Mouse (Mus musculus): ENCODE results near the gene Nfatc2ip. TPM values are rescaled to one million over a fixed set of nuclear protein-coding genes. Genes with fewer than 3 reads are reported as not detected.
"Not testable (repeated sequence)": the region's sequence is repeated elsewhere in the genome, so short reads cannot be mapped to it uniquely, and the experiment has no call there.

Gene Nfatc2ip
- polyA plus RNA-seq, 1 experiment from 2014 or later = 1.5 TPM

GRCm38 (mm10) chr7:126397822-126398221, 1.3 kb upstream of the Nfatc2ip start:
- no peak for TF ChIP-seq EP300 (IDR thresholded peaks at IDR 0.05; ENCODE audit: low read depth)
- Histone ChIP-seq H3K4me3 (ENCODE audit: low read depth, low read length) (no peak overlapping the region), H3K4me2 (ENCODE audit: low read depth, low read length) (no peak overlapping the region), H3K4me1 (ENCODE audit: insufficient read depth) (no peaks in the 10 kb centered on the region), H3K9me3 (ENCODE audit: low read length) (no peaks in the 10 kb centered on the region), H3K9ac (replicated peaks) (no peak overlapping the region), H3K27ac (ENCODE audit: low read depth) (no peak overlapping the region), H3K27me3 (ENCODE audit: insufficient read depth, low read length) (no peaks in the 10 kb centered on the region), H3K36me3 (replicated peaks; ENCODE audit: insufficient read depth, low read length) (no peaks in the 10 kb centered on the region; the same call in 1 of the 2 replicates)
- DNase-seq (no peak), ATAC-seq (no peak)
- WGBS (ENCODE audit: insufficient replicate concordance) = 64% methylated on average over 4 of the region's 4 CpGs

GRCm38 (mm10) chr7:126397221-126397620, 684 bp upstream of the Nfatc2ip start:
- no peak for DNase-seq
- no peak for ATAC-seq
- H3K4me2 ChIP-seq (ENCODE audit: low read depth, low read length) = peak overlapping the region; percentile 52

GRCm38 (mm10) chr7:126392086-126392884, 4.3 kb downstream of the Nfatc2ip start:
- H3K4me1 ChIP-seq (ENCODE audit: insufficient read depth); DNase-seq; H3K9me3 ChIP-seq (ENCODE audit: low read length); H3K4me3 ChIP-seq (ENCODE audit: low read depth, low read length); H3K27ac ChIP-seq (ENCODE audit: low read depth); H3K9ac ChIP-seq (replicated peaks); H3K27me3 ChIP-seq (ENCODE audit: insufficient read depth, low read length); H3K4me2 ChIP-seq (ENCODE audit: low read depth, low read length); ATAC-seq: not testable (repeated sequence)
- H3K36me3 ChIP-seq (replicated peaks; ENCODE audit: insufficient read depth, low read length) = peaks cover 29% of the 10 kb centered on the region
- 87% methylated on average over 7 of the region's 7 CpGs for whole genome bisulfite sequencing (ENCODE audit: insufficient replicate concordance)

More at GRCm38 (mm10) chr7:126397221-126397620, 684 bp upstream of the Nfatc2ip start:
- no peaks in the 10 kb centered on the region for H3K9me3 ChIP-seq (ENCODE audit: low read length)
- no peaks in the 10 kb centered on the region for H3K4me1 ChIP-seq (ENCODE audit: insufficient read depth)
- TF ChIP-seq EP300 (IDR thresholded peaks at IDR 0.05; ENCODE audit: low read depth) (no peak), CTCF (IDR thresholded peaks at IDR 0.05; ENCODE audit: low read depth) (no peak)
- 37% methylated on average over 6 of the region's 6 CpGs for WGBS (ENCODE audit: insufficient replicate concordance)
- H3K9ac ChIP-seq (replicated peaks) = 0 out of 2 replicates have a peak overlapping the region, but pooled peaks have one; percentile 10
- H3K27ac ChIP-seq (ENCODE audit: low read depth) = peak overlapping the region; percentile 17
- H3K27me3 ChIP-seq (ENCODE audit: insufficient read depth, low read length) = no peaks in the 10 kb centered on the region
- H3K4me3 ChIP-seq (ENCODE audit: low read depth, low read length) = peak overlapping the region; percentile 99; the same call in 1 of the 2 replicates
- no peaks in the 10 kb centered on the region; the same call in 1 of the 2 replicates for H3K36me3 ChIP-seq (replicated peaks; ENCODE audit: insufficient read depth, low read length)

- no peak overlapping the region for H3K4me3 ChIP-seq (ENCODE audit: low read depth, low read length)
- no peak for ATAC-seq
- DNase-seq = no peak
- TF ChIP-seq CTCF (IDR thresholded peaks at IDR 0.05; ENCODE audit: low read depth) (no peak), EP300 (IDR thresholded peaks at IDR 0.05; ENCODE audit: low read depth) (no peak)
- no peaks in the 10 kb centered on the region for H3K9me3 ChIP-seq (ENCODE audit: low read length)
- H3K36me3 ChIP-seq (replicated peaks; ENCODE audit: insufficient read depth, low read length) = peaks cover 50% of the 10 kb centered on the region
- H3K9ac ChIP-seq (replicated peaks) = no peak overlapping the region
- H3K4me1 ChIP-seq (ENCODE audit: insufficient read depth) = no peaks in the 10 kb centered on the region
- no peak overlapping the region for H3K4me2 ChIP-seq (ENCODE audit: low read depth, low read length)
- WGBS (ENCODE audit: insufficient replicate concordance) = 96% methylated on average over 1 of the region's 1 CpGs
- no peak overlapping the region for H3K27ac ChIP-seq (ENCODE audit: low read depth)
- no peaks in the 10 kb centered on the region for H3K27me3 ChIP-seq (ENCODE audit: insufficient read depth, low read length)
Measured at GRCm38 (mm10) chr7:126388185-126388584, 8.4 kb downstream of the Nfatc2ip start.

- peaks cover 34% of the 10 kb centered on the region for H3K36me3 ChIP-seq (replicated peaks; ENCODE audit: insufficient read depth, low read length)
- WGBS (ENCODE audit: insufficient replicate concordance) = 68% methylated on average over 5 of the region's 5 CpGs
- no peaks in the 10 kb centered on the region for H3K9me3 ChIP-seq (ENCODE audit: low read length)
- no peaks in the 10 kb centered on the region for H3K4me1 ChIP-seq (ENCODE audit: insufficient read depth)
- H3K4me3 ChIP-seq (ENCODE audit: low read depth, low read length) = no peak overlapping the region
- no peak for DNase-seq
- no peak for ATAC-seq
- H3K4me2 ChIP-seq (ENCODE audit: low read depth, low read length) = no peak overlapping the region
- H3K9ac ChIP-seq (replicated peaks) = no peak overlapping the region
- H3K27ac ChIP-seq (ENCODE audit: low read depth) = no peak overlapping the region
- no peak for TF ChIP-seq CTCF (IDR thresholded peaks at IDR 0.05; ENCODE audit: low read depth)
- H3K27me3 ChIP-seq (ENCODE audit: insufficient read depth, low read length) = no peaks in the 10 kb centered on the region
Measured at GRCm38 (mm10) chr7:126383565-126383964, 13.0 kb downstream of the Nfatc2ip start.

- H3K4me1 ChIP-seq (ENCODE audit: insufficient read depth) = peaks cover 21% of the 10 kb centered on the region
- no peaks in the 10 kb centered on the region for H3K27me3 ChIP-seq (ENCODE audit: insufficient read depth, low read length)
- H3K9me3 ChIP-seq (ENCODE audit: low read length) = no peaks in the 10 kb centered on the region
- peak; percentile 98 for ATAC-seq
- H3K4me2 ChIP-seq (ENCODE audit: low read depth, low read length) = peak within 1 kb of the TSS; percentile 99
- no peak; the same call in 1 of the 2 replicates for TF ChIP-seq EP300 (IDR thresholded peaks at IDR 0.05; ENCODE audit: low read depth)
- peak; percentile 87 for TF ChIP-seq CTCF (IDR thresholded peaks at IDR 0.05; ENCODE audit: low read depth)
- peak; percentile 95 for DNase-seq
- H3K27ac ChIP-seq (ENCODE audit: low read depth) = peak within 1 kb of the TSS; percentile 49
- H3K9ac ChIP-seq (replicated peaks) = peak within 1 kb of the TSS; percentile 76
- peak within 1 kb of the TSS; percentile 66 for H3K4me3 ChIP-seq (ENCODE audit: low read depth, low read length)
- under 1% methylated on average over 33 of the region's 33 CpGs for WGBS (ENCODE audit: insufficient replicate concordance)
- H3K36me3 ChIP-seq (replicated peaks; ENCODE audit: insufficient read depth, low read length) = peaks cover 14% of the 10 kb centered on the region
Measured at GRCm38 (mm10) chr7:126377278-126378158, 19.0 kb downstream of the Nfatc2ip start, which contains the start of gene Spns1. Spns1 (minus strand) TSS chr7:126377450.

Measured in liver, postnatal 0 days (tissue).